ENCODE assay signal across 21 mouse cellular contexts in the genomic region with DNA sequence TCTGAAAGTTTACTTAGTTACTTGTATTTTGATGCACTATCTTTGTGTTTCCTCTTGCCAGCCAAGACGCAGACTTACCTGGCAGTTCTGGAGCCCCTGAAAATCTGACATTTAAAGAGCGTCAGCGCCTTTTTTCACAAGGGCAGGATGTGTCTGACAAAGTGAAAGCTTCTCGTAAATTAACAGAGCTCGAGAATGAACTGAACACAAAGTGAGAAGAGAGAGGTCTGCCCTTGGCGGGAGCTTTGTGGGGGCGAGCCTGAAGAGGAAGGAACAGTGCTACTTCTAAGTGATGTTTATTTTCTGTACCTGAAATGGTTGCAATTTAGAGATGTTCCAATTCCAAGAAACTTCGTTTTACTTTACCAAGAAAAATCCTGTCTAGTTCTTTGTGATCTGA. TPM values are rescaled to one million over a fixed set of nuclear protein-coding genes. Genes with fewer than 3 reads are reported as not detected.
"Had no signal": no experiment of that assay in that cellular context is flagged by ENCODE, and none has a peak within 500 bp of the region (broad histone marks: within the 10 kb centered on the region; RNA-seq: fewer than 3 reads in every experiment).

No protein-coding gene starts in this region.

- H3K4me2 ChIP-seq: lung, embryonic 14.5 days; neural tube, embryonic 13.5 days; neural tube, embryonic 15.5 days; stomach, embryonic 15.5 days had no signal

- H3K9ac ChIP-seq: lung, embryonic 14.5 days; neural tube, embryonic 13.5 days; neural tube, embryonic 15.5 days; stomach, embryonic 15.5 days had no signal

- H3K4me3 ChIP-seq: midbrain, embryonic 10.5 days; myocyte; neural tube, embryonic 13.5 days; neural tube, embryonic 15.5 days; stomach, embryonic 15.5 days had no signal

- H3K4me1 ChIP-seq: midbrain, embryonic 10.5 days; neural tube, embryonic 13.5 days; neural tube, embryonic 15.5 days; stomach, embryonic 15.5 days had no signal

- DNase-seq: lung, adult 18-20 months; lung, embryonic 14.5 days; lung, postnatal 10 days; lung, postnatal 4 days; midbrain, embryonic 14.5 days; right cerebral cortex, postnatal 14 days; thymus, adult 18-20 months; thymus, postnatal 14 days; thymus, postnatal 4 days had no signal

- ATAC-seq: midbrain, embryonic 16.5 days had no signal

- H3K27me3 ChIP-seq: neural tube, embryonic 13.5 days; neural tube, embryonic 15.5 days; stomach, embryonic 15.5 days had no signal

- H3K27ac ChIP-seq: midbrain, embryonic 10.5 days; neural tube, embryonic 13.5 days; neural tube, embryonic 15.5 days; stomach, embryonic 15.5 days had no signal

- H3K9me3 ChIP-seq: midbrain, embryonic 10.5 days; neural tube, embryonic 13.5 days; neural tube, embryonic 15.5 days; stomach, embryonic 15.5 days had no signal

RNA-seq across cellular contexts. Expression of a gene that starts 44.4 kb away (rescaled TPM):
- polyA plus RNA-seq: liver, embryonic 16.5 days; lung, embryonic 14.5 days; lung, embryonic 16.5 days; midbrain, embryonic 10.5 days; midbrain, embryonic 14.5 days; midbrain, embryonic 16.5 days; myocyte; neural tube, embryonic 11.5 days; neural tube, embryonic 13.5 days; neural tube, embryonic 15.5 days; spleen, adult 2 months; stomach, embryonic 15.5 days; thymus, postnatal 0 days; urinary bladder, adult 2 months had no signal
